In genomic region chr4:116342119-116342518, GRCm38 (mm10) we compare ENCODE assay signal across 8 mouse cellular contexts.
A peak's percentile ranks its signal among the peaks of the same experiment; 100 is the strongest.
DNase-seq lines count a peak whose midpoint lies in the region; ATAC-seq and TF ChIP-seq lines count a peak whose summit lies in the region.

No protein-coding gene starts in this region.

- peak; percentile 86 for TF ChIP-seq CTCF in lung, postnatal 0 days (IDR thresholded peaks at IDR 0.05)

- H3K4me3 ChIP-seq in forebrain, embryonic 14.5 days (ENCODE audit: low read depth, low read length): no peak overlapping the region
- no peak overlapping the region for H3K4me3 ChIP-seq in forebrain, embryonic 11.5 days (ENCODE audit: low read depth, low read length)
- H3K4me3 ChIP-seq in embryonic facial prominence, embryonic 10.5 days: no peak overlapping the region
- no peak overlapping the region for H3K4me3 ChIP-seq in lung, postnatal 0 days (ENCODE audit: low read depth, low read length)

- H3K27ac ChIP-seq in forebrain, embryonic 14.5 days (ENCODE audit: low read depth, low read length): no peak overlapping the region
- no peak overlapping the region for H3K27ac ChIP-seq in forebrain, embryonic 11.5 days (ENCODE audit: low read depth, low read length)
- no peak overlapping the region for H3K27ac ChIP-seq in embryonic facial prominence, embryonic 10.5 days (replicated peaks)
- H3K27ac ChIP-seq in lung, postnatal 0 days (ENCODE audit: low read length): no peak overlapping the region

- no peak overlapping the region for H3K4me2 ChIP-seq in forebrain, embryonic 14.5 days (ENCODE audit: low read length)
- H3K4me2 ChIP-seq in forebrain, embryonic 11.5 days (ENCODE audit: low read depth, low read length, severe bottlenecking): no peak overlapping the region
- H3K4me2 ChIP-seq in lung, postnatal 0 days (replicated peaks; ENCODE audit: low read depth, low read length): no peak overlapping the region

- no peak for TF ChIP-seq EP300 in lung, postnatal 0 days (IDR thresholded peaks at IDR 0.05)

- H3K4me1 ChIP-seq in forebrain, embryonic 14.5 days (ENCODE audit: control insufficient read depth, insufficient read depth, low read length): no peaks in the 10 kb centered on the region
- H3K4me1 ChIP-seq in forebrain, embryonic 11.5 days (replicated peaks; ENCODE audit: control insufficient read depth, insufficient read depth, low read length): no peaks in the 10 kb centered on the region
- no peaks in the 10 kb centered on the region for H3K4me1 ChIP-seq in embryonic facial prominence, embryonic 10.5 days
- no peaks in the 10 kb centered on the region for H3K4me1 ChIP-seq in lung, postnatal 0 days (ENCODE audit: insufficient read depth, low read depth, low read length)

- no peak for ATAC-seq in forebrain, embryonic 14.5 days
- ATAC-seq in forebrain, embryonic 11.5 days (replicated peaks; ENCODE audit: low FRiP score): no peak
- no peak for ATAC-seq in lung, postnatal 0 days

- no peaks in the 10 kb centered on the region; the same call in 1 of the 2 replicates for H3K9me3 ChIP-seq in forebrain, embryonic 14.5 days (replicated peaks; ENCODE audit: control insufficient read depth, low read length)
- H3K9me3 ChIP-seq in forebrain, embryonic 11.5 days (ENCODE audit: control insufficient read depth, low read length): no peaks in the 10 kb centered on the region
- no peaks in the 10 kb centered on the region for H3K9me3 ChIP-seq in embryonic facial prominence, embryonic 10.5 days
- no peaks in the 10 kb centered on the region for H3K9me3 ChIP-seq in lung, postnatal 0 days (ENCODE audit: low read length)

- H3K27me3 ChIP-seq in forebrain, embryonic 14.5 days (replicated peaks; ENCODE audit: control insufficient read depth, insufficient read depth, low read length): no peaks in the 10 kb centered on the region
- H3K27me3 ChIP-seq in forebrain, embryonic 11.5 days (ENCODE audit: control insufficient read depth, insufficient read depth, low read length): no peaks in the 10 kb centered on the region
- no peaks in the 10 kb centered on the region for H3K27me3 ChIP-seq in embryonic facial prominence, embryonic 10.5 days (replicated peaks; ENCODE audit: low read depth, poor library complexity, severe bottlenecking)
- H3K27me3 ChIP-seq in lung, postnatal 0 days (replicated peaks; ENCODE audit: insufficient read depth, low read length): no peaks in the 10 kb centered on the region

- H3K36me3 ChIP-seq in forebrain, embryonic 14.5 days (ENCODE audit: control insufficient read depth, insufficient read depth, low read length): no peaks in the 10 kb centered on the region
- H3K36me3 ChIP-seq in forebrain, embryonic 11.5 days (ENCODE audit: control insufficient read depth, insufficient read depth, low read length): no peaks in the 10 kb centered on the region
- no peaks in the 10 kb centered on the region for H3K36me3 ChIP-seq in embryonic facial prominence, embryonic 10.5 days (replicated peaks)
- no peaks in the 10 kb centered on the region for H3K36me3 ChIP-seq in lung, postnatal 0 days (ENCODE audit: insufficient read depth, low read length)

- DNase-seq in forebrain, embryonic 14.5 days (ENCODE audit: low spot score): peak; percentile 83
- DNase-seq in forebrain, embryonic 11.5 days (ENCODE audit: low spot score): no peak
- DNase-seq in 3T3-L1 (ENCODE audit: low read depth, low spot score): peak; percentile 82
- DNase-seq in adrenal gland, postnatal 14 days: peak; percentile 73
- DNase-seq in embryonic facial prominence, embryonic 10.5 days (ENCODE audit: low spot score): peak; percentile 41
- DNase-seq in kidney, postnatal 25 days: peak; percentile 55 to 83
- peak; percentile 79 for DNase-seq in lung, postnatal 0 days (ENCODE audit: low spot score)
- DNase-seq in spleen, postnatal 4 days (ENCODE audit: low spot score in 2 of 2): peak; percentile 37 to 64

- H3K9ac ChIP-seq in forebrain, embryonic 14.5 days (ENCODE audit: low read length): no peak overlapping the region
- H3K9ac ChIP-seq in forebrain, embryonic 11.5 days (ENCODE audit: low read length): no peak overlapping the region
- H3K9ac ChIP-seq in lung, postnatal 0 days (replicated peaks; ENCODE audit: low read depth): no peak overlapping the region
